Mouse (Mus musculus) thymus, postnatal 4 days (tissue): ENCODE measurements around the gene Atp6v0b.

ENCODE experiments used
- DNase-seq: peaks from one replicate; pipeline ENCODE4 v3.0.0; 2021

Atp6v0b gene

GRCm38 (mm10) chr4:117887133-117887532, at the start of gene Atp6v0b:
Gene Atp6v0b (minus strand): TSS chr4:117887333.
- peak; percentile 95 for DNase-seq

- DNase-seq = no peak
These were observed 46.9 kb upstream of the Atp6v0b start for GRCm38 (mm10) chr4:117934081-117934480.

GRCm38 (mm10) chr4:117933248-117933647, 46.1 kb upstream of the Atp6v0b start:
- no peak for DNase-seq

GRCm38 (mm10) chr4:117929391-117929881, 42.3 kb upstream of the Atp6v0b start, which contains the start of gene Artn:
Gene Artn (minus strand): TSS chr4:117929763.
- DNase-seq = peak; percentile 20

GRCm38 (mm10) chr4:117928699-117929241, 41.6 kb upstream of the Atp6v0b start:
- peak; percentile 49 for DNase-seq

GRCm38 (mm10) chr4:117928234-117928633, 41.1 kb upstream of the Atp6v0b start:
- DNase-seq = peak; percentile 70

GRCm38 (mm10) chr4:117926545-117927482, 39.7 kb upstream of the Atp6v0b start:
- peak; percentile 71 for DNase-seq

- no peak for DNase-seq
These were observed 37.8 kb upstream of the Atp6v0b start for GRCm38 (mm10) chr4:117924916-117925315.

GRCm38 (mm10) chr4:117923450-117923849, 36.3 kb upstream of the Atp6v0b start:
- DNase-seq = no peak

- DNase-seq = no peak
These were observed 34.2 kb upstream of the Atp6v0b start for GRCm38 (mm10) chr4:117921358-117921757.

- no peak for DNase-seq
These were observed 31.6 kb upstream of the Atp6v0b start for GRCm38 (mm10) chr4:117918762-117919161.

- DNase-seq = no peak
These were observed 31.1 kb upstream of the Atp6v0b start for GRCm38 (mm10) chr4:117918261-117918660.

- DNase-seq = no peak
These were observed 30.7 kb upstream of the Atp6v0b start for GRCm38 (mm10) chr4:117917847-117918246.

GRCm38 (mm10) chr4:117917402-117917801, 30.3 kb upstream of the Atp6v0b start:
- DNase-seq = no peak

GRCm38 (mm10) chr4:117916386-117916785, 29.3 kb upstream of the Atp6v0b start:
- no peak for DNase-seq

- peak; percentile 51 for DNase-seq
These were observed 28.5 kb upstream of the Atp6v0b start for GRCm38 (mm10) chr4:117915489-117916105.

- peak; percentile 92 for DNase-seq
These were observed 27.7 kb upstream of the Atp6v0b start, which contains the start of gene Ipo13 for GRCm38 (mm10) chr4:117914591-117915442. Gene Ipo13 (minus strand): TSS chr4:117914999.

- no peak for DNase-seq
These were observed 26.9 kb upstream of the Atp6v0b start for GRCm38 (mm10) chr4:117914031-117914430.

GRCm38 (mm10) chr4:117913421-117913820, 26.3 kb upstream of the Atp6v0b start:
- DNase-seq = no peak

GRCm38 (mm10) chr4:117912685-117913273, 25.6 kb upstream of the Atp6v0b start:
- DNase-seq = no peak

GRCm38 (mm10) chr4:117912131-117912561, 25.0 kb upstream of the Atp6v0b start:
- no peak for DNase-seq
